ENCODE assay signal across 30 mouse cellular contexts in the genomic region with DNA sequence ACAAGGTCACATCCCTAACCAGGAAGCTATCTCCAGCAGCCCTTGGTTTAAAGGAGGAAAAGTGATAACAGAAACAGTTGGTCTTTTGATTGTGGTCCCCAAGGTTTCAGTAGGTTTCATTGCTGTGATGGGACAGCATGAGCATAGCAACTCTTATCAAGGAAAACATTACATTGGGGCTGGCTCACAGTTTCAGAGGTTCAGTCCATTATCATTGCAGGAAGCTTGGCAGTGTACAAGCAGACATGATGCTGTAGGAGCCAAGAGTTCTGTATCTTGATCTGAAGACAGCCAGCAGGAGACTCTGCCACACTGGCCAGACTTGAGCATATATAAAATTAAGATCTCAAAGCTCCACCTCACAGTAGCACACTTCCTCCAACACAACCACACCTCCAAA. TPM values are rescaled to one million over a fixed set of nuclear protein-coding genes. Genes with fewer than 3 reads are reported as not detected.
DNase-seq lines count a peak whose midpoint lies in the region; ATAC-seq lines count a peak whose summit lies in the region.
"Had no signal": no experiment of that assay in that cellular context is flagged by ENCODE, and none has a peak within 500 bp of the region (broad histone marks: within the 10 kb centered on the region; RNA-seq: fewer than 3 reads in every experiment).

No protein-coding gene starts in this region.

- no peak overlapping the region for H3K4me3 ChIP-seq in liver, embryonic 13.5 days (replicated peaks)
- no peak overlapping the region for H3K4me3 ChIP-seq in liver, embryonic 15.5 days (replicated peaks)
- H3K4me3 ChIP-seq: embryonic facial prominence, embryonic 10.5 days; embryonic facial prominence, embryonic 13.5 days; forebrain, embryonic 10.5 days; forebrain, embryonic 13.5 days; gastrocnemius, adult 2 months; heart, embryonic 15.5 days; hindbrain, embryonic 10.5 days; hindbrain, embryonic 13.5 days had no signal

- no peak overlapping the region for H3K27ac ChIP-seq in liver, embryonic 13.5 days
- no peak overlapping the region for H3K27ac ChIP-seq in liver, embryonic 15.5 days (replicated peaks)
- H3K27ac ChIP-seq: embryonic facial prominence, embryonic 10.5 days; embryonic facial prominence, embryonic 13.5 days; forebrain, embryonic 10.5 days; forebrain, embryonic 13.5 days; gastrocnemius, adult 2 months; heart, embryonic 15.5 days had no signal

- intact Hi-C loops in gastrocnemius, postnatal 36 days (cut with DNase I): no loop called here

- no peak for DNase-seq in liver, embryonic 13.5 days
- no peak for DNase-seq in liver
- DNase-seq in MEL-GATA-1-ER (ENCODE audit: extremely low read depth, low read depth): peak; percentile 16
- no peak for DNase-seq in spleen, adult 18-20 months
- no peak for DNase-seq in gastrocnemius, adult 18-20 months (ENCODE audit: low spot score)
- DNase-seq in gastrocnemius, postnatal 36 days: no peak
- DNase-seq: adrenal gland, adult 2 months; adrenal gland, postnatal 14 days; cerebellum, adult 11-12 months; cerebellum, adult 8-10 months; cerebellum, postnatal 10 days; cerebellum, postnatal 36 days; embryo, embryonic 11 days; gastrocnemius, adult 2 months; gastrocnemius, postnatal 25 days; heart, postnatal 10 days; heart, postnatal 36 days had no signal

- no peaks in the 10 kb centered on the region for H3K4me1 ChIP-seq in liver, embryonic 13.5 days (replicated peaks)
- H3K4me1 ChIP-seq in liver, embryonic 15.5 days (replicated peaks): no peaks in the 10 kb centered on the region
- H3K4me1 ChIP-seq: embryonic facial prominence, embryonic 10.5 days; embryonic facial prominence, embryonic 13.5 days; forebrain, embryonic 10.5 days; forebrain, embryonic 13.5 days had no signal

- peak; percentile 59; the same call in 1 of the 2 replicates for ATAC-seq in liver, embryonic 13.5 days (ENCODE audit: low read depth)
- ATAC-seq in liver, embryonic 15.5 days (ENCODE audit: insufficient read depth): 0 out of 2 replicates have a peak, but pooled peaks have one; percentile 22
- peak; percentile 74 for ATAC-seq in megakaryocyte-erythroid progenitor cell, adult 5-6 weeks (replicated peaks; ENCODE audit: low FRiP score, low TSS enrichment, poor library complexity, severe bottlenecking)
- ATAC-seq: CD4-positive, CD25-positive, alpha-beta regulatory T cell, adult 4 months; forebrain, embryonic 13.5 days; forebrain, embryonic 16.5 days; hindbrain, embryonic 16.5 days had no signal

- H3K9me3 ChIP-seq in liver, embryonic 13.5 days (replicated peaks): no peaks in the 10 kb centered on the region
- no peaks in the 10 kb centered on the region for H3K9me3 ChIP-seq in liver, embryonic 15.5 days (replicated peaks)
- H3K9me3 ChIP-seq: embryonic facial prominence, embryonic 10.5 days; forebrain, embryonic 10.5 days; forebrain, embryonic 13.5 days; heart, embryonic 15.5 days; hindbrain, embryonic 13.5 days had no signal

- peaks cover 64% of the 10 kb centered on the region for H3K36me3 ChIP-seq in liver, embryonic 13.5 days
- peaks cover 52% of the 10 kb centered on the region for H3K36me3 ChIP-seq in liver, embryonic 15.5 days (replicated peaks)

- H3K27me3 ChIP-seq in liver, embryonic 13.5 days: no peaks in the 10 kb centered on the region
- no peaks in the 10 kb centered on the region for H3K27me3 ChIP-seq in liver, embryonic 15.5 days
- H3K27me3 ChIP-seq: embryonic facial prominence, embryonic 13.5 days; forebrain, embryonic 13.5 days; heart, embryonic 15.5 days; hindbrain, embryonic 13.5 days had no signal

- no peak overlapping the region for H3K9ac ChIP-seq in liver, embryonic 13.5 days
- H3K9ac ChIP-seq in liver, embryonic 15.5 days: no peak overlapping the region
- H3K9ac ChIP-seq: embryonic facial prominence, embryonic 13.5 days; forebrain, embryonic 13.5 days; heart, embryonic 15.5 days; hindbrain, embryonic 13.5 days had no signal

- no peak overlapping the region for H3K4me2 ChIP-seq in liver, embryonic 13.5 days
- H3K4me2 ChIP-seq in liver, embryonic 15.5 days: no peak overlapping the region
- H3K4me2 ChIP-seq: embryonic facial prominence, embryonic 13.5 days; forebrain, embryonic 13.5 days; heart, embryonic 11.5 days; heart, embryonic 15.5 days; hindbrain, embryonic 13.5 days had no signal

RNA-seq across cellular contexts. Expression of gene Polr3b, which starts 53.6 kb away (rescaled TPM):
- 5.7 and 8.4 TPM in 2 replicates for polyA plus RNA-seq in liver, embryonic 13.5 days (2015; fragmentation: Nextera tagmentation; extraction: Ambion mirVana)
- polyA plus RNA-seq in liver, embryonic 15.5 days (2015; fragmentation: Nextera tagmentation; extraction: Ambion mirVana): 5.4 TPM in 2 replicates
- total RNA-seq in megakaryocyte-erythroid progenitor cell, adult 5-6 weeks (2014; fragmentation: Nextera tagmentation): 34.2 and 36.6 TPM in 2 replicates
- 63.5 and 82.4 TPM in 2 replicates for total RNA-seq in megakaryocyte-erythroid progenitor cell, adult 5-6 weeks (2017)
- 1 to 10 TPM; 8.8 to 10.0 TPM for total RNA-seq in gastrocnemius, adult 18-20 months (2021)
- 10 to 100 TPM in 1 of 2 experiments, 1 to 10 TPM in 1; 8.2 to 10.9 TPM for total RNA-seq in gastrocnemius, postnatal 36 days (2021)

Comparison
In these comparisons a context has a peak if more than half of its experiments do, and no peak if none do; other contexts are left out.
1. ATAC-seq: peak in every context shown above with its lines; median percentile 74 in megakaryocyte-erythroid progenitor cell, adult 5-6 weeks; 59 in liver, embryonic 13.5 days; 22 in liver, embryonic 15.5 days.